In genomic region chr9:15536861-15537426, GRCm38 (mm10) we compare ENCODE assay signal across 15 mouse cellular contexts. TPM values are rescaled to one million over a fixed set of nuclear protein-coding genes. Genes with fewer than 3 reads are reported as not detected.
DNase-seq lines count a peak whose midpoint lies in the region; ATAC-seq and TF ChIP-seq lines count a peak whose summit lies in the region.
"Had no signal": no experiment of that assay in that cellular context is flagged by ENCODE, and none has a peak within 500 bp of the region (broad histone marks: within the 10 kb centered on the region; RNA-seq: fewer than 3 reads in every experiment).

No protein-coding gene starts in this region.

- H3K4me3 ChIP-seq in forebrain, embryonic 15.5 days, result no peak overlapping the region
- H3K4me3 ChIP-seq in forebrain, embryonic 14.5 days (ENCODE audit: low read depth, low read length), result no peak overlapping the region
- H3K4me3 ChIP-seq in lung, embryonic 16.5 days (ENCODE audit: low read length), result no peak overlapping the region
- H3K4me3 ChIP-seq in liver, adult 2 months (ENCODE audit: insufficient read depth, low read depth, low read length), result no peak overlapping the region
- H3K4me3 ChIP-seq: erythroblast, embryonic 14.5 days; gastrocnemius, adult 2 months had no signal

- H3K27me3 ChIP-seq in forebrain, embryonic 15.5 days, result no peaks in the 10 kb centered on the region
- no peaks in the 10 kb centered on the region for H3K27me3 ChIP-seq in forebrain, embryonic 14.5 days (replicated peaks; ENCODE audit: control insufficient read depth, insufficient read depth, low read length)
- H3K27me3 ChIP-seq in lung, embryonic 16.5 days (ENCODE audit: control insufficient read depth, insufficient read depth, low read depth, low read length), result no peaks in the 10 kb centered on the region
- H3K27me3 ChIP-seq in liver, adult 2 months (ENCODE audit: control insufficient read depth, insufficient read depth, low read length), result no peaks in the 10 kb centered on the region
- H3K27me3 ChIP-seq: Patski had no signal

- TF ChIP-seq POLR2A in liver, adult 2 months (IDR thresholded peaks at IDR 0.05; ENCODE audit: extremely low read depth, insufficient read depth, low read length), result no peak

- no peak for DNase-seq in forebrain, embryonic 14.5 days (ENCODE audit: low spot score)
- DNase-seq in lung, postnatal 14 days, result no peak
- peak; percentile 46 for DNase-seq in liver, adult 2 months (ENCODE audit: extremely low read depth, low read depth, low spot score)
- DNase-seq in lung, postnatal 36 days, result peak; percentile 63
- DNase-seq in adrenal gland, postnatal 25 days, result no peak
- no peak for DNase-seq in gastrocnemius, adult 18-20 months (ENCODE audit: low spot score)
- DNase-seq: cerebellum, adult 2 months; gastrocnemius, adult 2 months; heart, adult 18-20 months; heart, postnatal 14 days; kidney, adult 18-20 months had no signal

- no peaks in the 10 kb centered on the region for H3K9me3 ChIP-seq in forebrain, embryonic 15.5 days
- no peaks in the 10 kb centered on the region for H3K9me3 ChIP-seq in forebrain, embryonic 14.5 days (replicated peaks; ENCODE audit: control insufficient read depth, low read length)
- no peaks in the 10 kb centered on the region for H3K9me3 ChIP-seq in lung, embryonic 16.5 days (ENCODE audit: control insufficient read depth, low read length)

- H3K36me3 ChIP-seq in forebrain, embryonic 15.5 days, result no peaks in the 10 kb centered on the region
- H3K36me3 ChIP-seq in forebrain, embryonic 14.5 days (ENCODE audit: control insufficient read depth, insufficient read depth, low read length), result no peaks in the 10 kb centered on the region
- H3K36me3 ChIP-seq in lung, embryonic 16.5 days (ENCODE audit: control insufficient read depth, insufficient read depth, low read length), result no peaks in the 10 kb centered on the region
- H3K36me3 ChIP-seq in liver, adult 2 months (ENCODE audit: control insufficient read depth, insufficient read depth, low read length), result no peaks in the 10 kb centered on the region

- no peaks in the 10 kb centered on the region for H3K4me1 ChIP-seq in forebrain, embryonic 15.5 days
- H3K4me1 ChIP-seq in forebrain, embryonic 14.5 days (ENCODE audit: control insufficient read depth, insufficient read depth, low read length), result no peaks in the 10 kb centered on the region
- H3K4me1 ChIP-seq in lung, embryonic 16.5 days (replicated peaks; ENCODE audit: control insufficient read depth, insufficient read depth, low read length), result peaks cover 15% of the 10 kb centered on the region
- H3K4me1 ChIP-seq in liver, adult 2 months (ENCODE audit: control insufficient read depth, insufficient read depth, low read length), result peaks cover 31% of the 10 kb centered on the region

- WGBS in forebrain, embryonic 15.5 days, result 92% methylated on average over 5 of the region's 5 CpGs
- WGBS in forebrain, embryonic 14.5 days, result 89% methylated on average over 5 of the region's 5 CpGs
- WGBS in lung, embryonic 16.5 days, result 64% methylated on average over 5 of the region's 5 CpGs
- 57% methylated on average over 5 of the region's 5 CpGs for WGBS in liver, adult 2 months

- H3K4me2 ChIP-seq in forebrain, embryonic 15.5 days (replicated peaks), result no peak overlapping the region
- H3K4me2 ChIP-seq in forebrain, embryonic 14.5 days (ENCODE audit: low read length), result no peak overlapping the region
- H3K4me2 ChIP-seq in lung, embryonic 16.5 days (ENCODE audit: low read depth, low read length), result no peak overlapping the region

- no peak for TF ChIP-seq CTCF in liver, adult 2 months (IDR thresholded peaks at IDR 0.05; ENCODE audit: low read depth, low read length)

- H3K9ac ChIP-seq in forebrain, embryonic 15.5 days (replicated peaks), result no peak overlapping the region
- no peak overlapping the region for H3K9ac ChIP-seq in forebrain, embryonic 14.5 days (ENCODE audit: low read length)
- H3K9ac ChIP-seq in lung, embryonic 16.5 days (ENCODE audit: low read length), result no peak overlapping the region
- no peak overlapping the region for H3K9ac ChIP-seq in liver, adult 2 months (ENCODE audit: low read depth, low read length)

- H3K27ac ChIP-seq in forebrain, embryonic 15.5 days (replicated peaks), result no peak overlapping the region
- no peak overlapping the region for H3K27ac ChIP-seq in forebrain, embryonic 14.5 days (ENCODE audit: low read depth, low read length)
- H3K27ac ChIP-seq in lung, embryonic 16.5 days (ENCODE audit: low read length), result no peak overlapping the region; the same call in 1 of the 2 replicates
- no peak overlapping the region for H3K27ac ChIP-seq in liver, adult 2 months (replicated peaks; ENCODE audit: insufficient read depth, low read depth, low read length)
- H3K27ac ChIP-seq: gastrocnemius, adult 2 months had no signal

- ATAC-seq in forebrain, embryonic 15.5 days (replicated peaks), result peak; percentile 30; the same call in 1 of the 2 replicates
- no peak for ATAC-seq in forebrain, embryonic 14.5 days
- ATAC-seq in lung, embryonic 16.5 days (ENCODE audit: low read depth), result peak; percentile 46; the same call in 1 of the 2 replicates
- ATAC-seq: Patski had no signal

- no peaks in the 10 kb centered on the region for H3K79me2 ChIP-seq in liver, adult 2 months (ENCODE audit: control insufficient read depth, insufficient read depth, low read length)

RNA-seq across cellular contexts. Expression of gene Smco4, which starts 43.7 kb away (rescaled TPM):
- 1.6 TPM in 2 replicates for polyA plus RNA-seq in forebrain, embryonic 15.5 days (2015; fragmentation: Nextera tagmentation; extraction: Ambion mirVana)
- 3.2 and 3.5 TPM in 2 replicates for polyA plus RNA-seq in forebrain, embryonic 14.5 days (2014; fragmentation: Nextera tagmentation; extraction: Ambion mirVana)
- 3.2 and 3.4 TPM in 2 replicates for polyA plus RNA-seq in lung, embryonic 16.5 days (2015; fragmentation: Nextera tagmentation; extraction: Ambion mirVana)
- total RNA-seq in liver, adult 2 months (2014; rRNA removed), result 7.9 and 8.9 TPM in 2 replicates
- 5.7 and 5.9 TPM in 2 replicates for polyA plus RNA-seq in liver, adult 2 months (2012; rRNA removed)
- 26.6 and 32.0 TPM in 2 replicates for total RNA-seq in adrenal gland, postnatal 25 days (2021)
- total RNA-seq in gastrocnemius, adult 18-20 months (2021), result 1 to 10 TPM; 9.3 to 9.5 TPM

Comparison
In these comparisons a context has a peak if more than half of its experiments do, and no peak if none do; other contexts are left out.
1. DNase-seq: peak in liver, adult 2 months (single experiment) and lung, postnatal 36 days (single experiment); none in forebrain, embryonic 14.5 days (single experiment), lung, postnatal 14 days (single experiment), adrenal gland, postnatal 25 days (single experiment) and gastrocnemius, adult 18-20 months (single experiment).